Mouse (Mus musculus) intestine, embryonic 14.5 days (tissue): ENCODE data around the gene Scfd1. TPM values are rescaled to one million over a fixed set of nuclear protein-coding genes. Genes with fewer than 3 reads are reported as not detected.

ENCODE experiments used
- ATAC-seq: fragments of 200-750 bp; cut with Nextera tagmentation; replicated peaks from 2 replicates; pipeline ENCODE4 v1.8.0; 2017; ENCODE audit warnings: low read depth, moderate number of reproducible peaks, moderate TSS enrichment, moderate library complexity; ENCODE audit not compliant: low FRiP score, low TSS enrichment
- DNase-seq: peaks from one replicate; pipeline ENCODE4 v3.0.0-alpha.2; 2018; ENCODE audit warnings: low spot score
- H3K27ac ChIP-seq: fragments of 300-500 bp; sonication (generic); 2 replicates; pipeline ENCODE4 v1.5.1; 2014; ENCODE audit warnings: low read depth, mild to moderate bottlenecking, control low read depth
- H3K27me3 ChIP-seq: fragments of 300-500 bp; sonication (generic); replicated peaks from 2 replicates; pipeline ENCODE4 v1.6.1; 2014; ENCODE audit warnings: low read length, control low read depth; ENCODE audit not compliant: control insufficient read depth, insufficient read depth
- H3K36me3 ChIP-seq: fragments of 300-500 bp; sonication (generic); 2 replicates; pipeline ENCODE4 v1.6.1; 2014; ENCODE audit warnings: low read length, control low read depth; ENCODE audit not compliant: control insufficient read depth, insufficient read depth
- H3K4me1 ChIP-seq: fragments of 300-500 bp; sonication (generic); replicated peaks from 2 replicates; pipeline ENCODE4 v1.6.1; 2014; ENCODE audit warnings: low read length, control low read depth, mixed read lengths; ENCODE audit not compliant: control insufficient read depth, insufficient read depth
- H3K4me2 ChIP-seq: fragments of 300-500 bp; sonication (generic); 2 replicates; pipeline ENCODE4 v1.6.1; 2014; ENCODE audit warnings: low read length
- H3K4me3 ChIP-seq: fragments of 300-500 bp; sonication (generic); 2 replicates; pipeline ENCODE4 v1.5.1; 2014; ENCODE audit warnings: low read depth, low read length, control low read depth, mixed read lengths
- H3K9ac ChIP-seq: fragments of 300-500 bp; sonication (generic); 2 replicates; pipeline ENCODE4 v1.6.1; 2014; ENCODE audit warnings: mild to moderate bottlenecking, low read length
- H3K9me3 ChIP-seq: fragments of 300-500 bp; sonication (generic); 2 replicates; pipeline ENCODE4 v1.6.1; 2016; ENCODE audit warnings: low read length, control low read depth; ENCODE audit not compliant: control insufficient read depth
- WGBS: fragments of 180-500 bp; shearing (Covaris S2); extraction: QIAGEN DNeasy Blood & Tissue Kit; methylation state at CpG from one replicate; pipeline ENCODE4 v1.1.7; 2014; 5-methylcytosine and 5-hydroxymethylcytosine counted together
- polyA plus RNA-seq: library from polyadenylated mRNA; unstranded; fragments of >200 nt; fragmentation: Nextera tagmentation; extraction: Ambion mirVana; gene quantifications from 2 replicates; pipeline ENCODE4 v1.2.1, GENCODE M21; 2014

Gene Scfd1
- polyA plus RNA-seq, 1 experiment from 2014 or later, result 74.4 TPM

DNA sequence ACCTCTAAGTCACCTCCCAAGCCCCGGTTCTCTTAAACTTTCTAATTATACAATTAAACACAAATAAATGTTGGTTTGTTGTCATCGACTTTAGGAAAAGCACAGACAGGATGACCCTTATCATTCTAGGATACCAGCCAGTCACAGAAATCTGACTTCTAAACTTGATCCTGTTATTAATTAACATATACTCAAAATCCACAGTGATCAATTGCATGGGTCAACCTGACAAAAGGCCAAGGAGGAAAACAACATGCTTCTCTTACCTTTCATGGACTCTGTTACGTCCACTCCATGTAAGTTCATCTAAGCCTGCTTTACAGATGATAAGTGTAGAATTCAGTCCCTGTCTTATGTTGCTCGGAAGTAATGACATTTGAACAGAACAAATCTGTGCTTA lies 93.6 kb downstream of the Scfd1 start:
- no peaks in the 10 kb centered on the region for H3K4me1 ChIP-seq
- H3K27me3 ChIP-seq, result no peaks in the 10 kb centered on the region
- WGBS, result 92% methylated on average over 4 of the region's 4 CpGs
- ATAC-seq (no peak), DNase-seq (no peak)
- no peaks in the 10 kb centered on the region for H3K36me3 ChIP-seq
- H3K4me2 ChIP-seq, result no peak overlapping the region
- H3K9ac ChIP-seq, result no peak overlapping the region
- H3K9me3 ChIP-seq, result no peaks in the 10 kb centered on the region
- H3K27ac ChIP-seq, result no peak overlapping the region
- H3K4me3 ChIP-seq, result no peak overlapping the region

DNA sequence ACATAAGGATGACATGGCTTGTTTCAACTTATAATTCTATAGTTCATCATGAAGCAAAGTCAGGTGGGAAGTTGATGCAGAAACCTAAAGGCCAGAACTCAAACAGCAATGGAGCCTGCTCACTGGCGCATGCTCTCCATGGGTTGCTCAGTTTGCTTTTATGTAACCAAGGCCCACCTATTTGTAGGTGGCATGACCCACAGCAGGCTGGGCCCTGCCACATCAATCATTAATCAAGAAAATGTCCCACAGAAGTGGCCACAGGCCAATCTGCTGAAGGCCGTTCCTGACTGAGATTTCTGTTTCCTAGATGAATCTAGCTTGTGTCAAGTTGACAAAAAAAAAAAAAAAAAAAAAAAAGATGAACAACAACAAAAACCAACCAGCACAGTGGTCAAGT lies 103.9 kb downstream of the Scfd1 start:
- Histone ChIP-seq H3K36me3 (no peaks in the 10 kb centered on the region), H3K27ac (no peak overlapping the region), H3K4me2 (no peak overlapping the region), H3K9me3 (no peaks in the 10 kb centered on the region), H3K4me3 (no peak overlapping the region), H3K27me3 (no peaks in the 10 kb centered on the region), H3K9ac (no peak overlapping the region), H3K4me1 (no peaks in the 10 kb centered on the region)
- DNase-seq (no peak), ATAC-seq (no peak)
- WGBS, result 91% methylated on average over 2 of the region's 2 CpGs

DNA sequence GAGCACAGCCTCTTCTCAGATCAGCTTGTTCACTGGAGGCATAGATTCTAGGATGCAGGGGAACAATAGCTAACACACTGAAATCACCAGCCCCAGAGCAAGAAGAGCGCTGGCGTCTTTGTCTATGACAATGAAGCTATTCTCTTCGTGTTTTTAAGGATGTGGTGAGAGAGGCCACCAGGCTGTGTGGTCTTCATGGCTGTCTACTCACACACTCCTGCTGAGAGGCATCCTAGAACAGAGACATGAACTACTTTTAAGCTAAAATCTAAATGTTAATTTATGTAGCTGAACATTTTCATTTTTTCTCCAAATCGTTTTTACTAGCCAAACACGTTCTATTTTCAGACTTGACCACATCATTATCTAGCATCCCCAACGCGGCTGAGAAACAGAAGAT lies 114.7 kb downstream of the Scfd1 start:
- no peaks in the 10 kb centered on the region for H3K36me3 ChIP-seq
- no peak for DNase-seq
- WGBS, result 89% methylated on average over 7 of the region's 7 CpGs
- no peak overlapping the region for H3K4me2 ChIP-seq
- no peak for ATAC-seq
- H3K9me3 ChIP-seq, result no peaks in the 10 kb centered on the region
- H3K4me1 ChIP-seq, result no peaks in the 10 kb centered on the region
- no peak overlapping the region for H3K27ac ChIP-seq
- H3K4me3 ChIP-seq, result no peak overlapping the region
- no peaks in the 10 kb centered on the region for H3K27me3 ChIP-seq
- H3K9ac ChIP-seq, result no peak overlapping the region

DNA sequence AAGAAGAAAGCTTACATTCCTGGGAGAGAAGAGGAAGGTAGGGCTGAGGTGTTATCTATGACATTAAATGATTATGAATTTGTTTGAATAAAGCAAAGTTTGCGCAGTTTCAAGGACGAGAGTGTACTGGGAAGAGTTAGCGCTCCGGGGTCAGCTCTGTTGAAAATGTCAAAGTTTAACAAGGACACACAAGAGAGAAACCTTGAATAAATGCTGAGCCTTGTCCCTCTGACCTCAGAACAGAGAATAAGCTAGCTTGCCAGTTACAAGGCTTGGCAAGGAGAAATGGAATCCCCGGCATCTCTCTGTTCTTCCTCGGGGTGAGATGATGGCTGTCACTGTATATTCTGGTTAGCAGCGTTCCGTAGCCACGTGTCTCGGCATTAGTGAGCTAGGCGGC lies 116.2 kb downstream of the Scfd1 start:
- no peak overlapping the region for H3K27ac ChIP-seq
- H3K4me2 ChIP-seq, result no peak overlapping the region
- H3K27me3 ChIP-seq, result no peaks in the 10 kb centered on the region
- H3K4me3 ChIP-seq, result no peak overlapping the region
- H3K9me3 ChIP-seq, result no peaks in the 10 kb centered on the region
- H3K4me1 ChIP-seq, result no peaks in the 10 kb centered on the region
- no peak for DNase-seq
- H3K36me3 ChIP-seq, result no peaks in the 10 kb centered on the region
- no peak for ATAC-seq
- no peak overlapping the region for H3K9ac ChIP-seq
- 78% methylated on average over 11 of the region's 11 CpGs for WGBS

GRCm38 (mm10) chr12:51494641-51495040 lies 117.3 kb downstream of the Scfd1 start:
- WGBS, result 95% methylated on average over 20 of the region's 20 CpGs
- DNase-seq (no peak), ATAC-seq (no peak)
- Histone ChIP-seq H3K27ac (no peak overlapping the region), H3K4me2 (no peak overlapping the region), H3K36me3 (no peaks in the 10 kb centered on the region), H3K9ac (no peak overlapping the region), H3K4me3 (no peak overlapping the region), H3K27me3 (no peaks in the 10 kb centered on the region), H3K4me1 (no peaks in the 10 kb centered on the region), H3K9me3 (no peaks in the 10 kb centered on the region)

Other genes with a start within 250 kb of the Scfd1 start
- 28.4 and 32.2 TPM in 2 replicates for gene G2e3, start 29.4 kb upstream of the Scfd1 start, polyA plus RNA-seq
- gene Coch, start 215.8 kb downstream of the Scfd1 start, polyA plus RNA-seq, result 1.0 and 1.9 TPM in 2 replicates